Mouse (Mus musculus): ENCODE results near the gene Cmtm2a. TPM values are rescaled to one million over a fixed set of nuclear protein-coding genes. Genes with fewer than 3 reads are reported as not detected.
"Not testable (repeated sequence)": the region's sequence is repeated elsewhere in the genome, so short reads cannot be mapped to it uniquely, and the experiment has no call there.

Cmtm2a gene
- polyA plus RNA-seq, 1 experiment = 1,262 TPM

- TF ChIP-seq CTCF (IDR thresholded peaks at IDR 0.05; ENCODE audit: control insufficient read depth, insufficient read depth, insufficient replicate concordance, low read depth, low read length) = peak; percentile 39; the same call in 1 of the 2 replicates
- no peak for TF ChIP-seq POLR2A (IDR thresholded peaks at IDR 0.05; ENCODE audit: control insufficient read depth, low read depth, low read length)
- H3K27ac ChIP-seq (ENCODE audit: control insufficient read depth, insufficient read depth, low read depth, low read length) = no peak overlapping the region
- peaks cover 8% of the 10 kb centered on the region for H3K4me1 ChIP-seq (ENCODE audit: control insufficient read depth, insufficient read depth, low read length)
- H3K36me3 ChIP-seq (ENCODE audit: control insufficient read depth, insufficient read depth, low read length) = no peaks in the 10 kb centered on the region
- no peak overlapping the region for H3K4me3 ChIP-seq (ENCODE audit: control insufficient read depth, low read depth, low read length)
- H3K27me3 ChIP-seq (ENCODE audit: control insufficient read depth, insufficient read depth, low read length) = no peaks in the 10 kb centered on the region
Measured at GRCm38 (mm10) chr8:104313311-104313710, 20.3 kb upstream of the Cmtm2a start.

GRCm38 (mm10) chr8:104312023-104312422, 19.0 kb upstream of the Cmtm2a start:
- H3K4me1 ChIP-seq (ENCODE audit: control insufficient read depth, insufficient read depth, low read length); H3K27me3 ChIP-seq (ENCODE audit: control insufficient read depth, insufficient read depth, low read length); H3K27ac ChIP-seq (ENCODE audit: control insufficient read depth, insufficient read depth, low read depth, low read length); H3K36me3 ChIP-seq (ENCODE audit: control insufficient read depth, insufficient read depth, low read length); H3K4me3 ChIP-seq (ENCODE audit: control insufficient read depth, low read depth, low read length): not testable (repeated sequence)

GRCm38 (mm10) chr8:104309441-104310155, 16.6 kb upstream of the Cmtm2a start, which contains the start of the genes Gm45711 and Cmtm1:
Gm45711 (minus strand) TSS chr8:104310081.
Cmtm1 (minus strand) TSS chr8:104310145.
- not testable (repeated sequence) for H3K4me1 ChIP-seq (ENCODE audit: control insufficient read depth, insufficient read depth, low read length); H3K27me3 ChIP-seq (ENCODE audit: control insufficient read depth, insufficient read depth, low read length); H3K36me3 ChIP-seq (ENCODE audit: control insufficient read depth, insufficient read depth, low read length)
- Histone ChIP-seq H3K27ac (ENCODE audit: control insufficient read depth, insufficient read depth, low read depth, low read length) (peak within 1 kb of the TSS; percentile 45; the same call in 1 of the 2 replicates), H3K4me3 (ENCODE audit: control insufficient read depth, low read depth, low read length) (peak within 1 kb of the TSS; percentile 73)
- TF ChIP-seq POLR2A (IDR thresholded peaks at IDR 0.05; ENCODE audit: control insufficient read depth, low read depth, low read length) = peak; percentile 40; the same call in 1 of the 2 replicates

GRCm38 (mm10) chr8:104308341-104308740, 15.4 kb upstream of the Cmtm2a start:
- not testable (repeated sequence) for H3K27ac ChIP-seq (ENCODE audit: control insufficient read depth, insufficient read depth, low read depth, low read length); H3K4me1 ChIP-seq (ENCODE audit: control insufficient read depth, insufficient read depth, low read length); H3K36me3 ChIP-seq (ENCODE audit: control insufficient read depth, insufficient read depth, low read length); H3K27me3 ChIP-seq (ENCODE audit: control insufficient read depth, insufficient read depth, low read length); H3K4me3 ChIP-seq (ENCODE audit: control insufficient read depth, low read depth, low read length)

DNA sequence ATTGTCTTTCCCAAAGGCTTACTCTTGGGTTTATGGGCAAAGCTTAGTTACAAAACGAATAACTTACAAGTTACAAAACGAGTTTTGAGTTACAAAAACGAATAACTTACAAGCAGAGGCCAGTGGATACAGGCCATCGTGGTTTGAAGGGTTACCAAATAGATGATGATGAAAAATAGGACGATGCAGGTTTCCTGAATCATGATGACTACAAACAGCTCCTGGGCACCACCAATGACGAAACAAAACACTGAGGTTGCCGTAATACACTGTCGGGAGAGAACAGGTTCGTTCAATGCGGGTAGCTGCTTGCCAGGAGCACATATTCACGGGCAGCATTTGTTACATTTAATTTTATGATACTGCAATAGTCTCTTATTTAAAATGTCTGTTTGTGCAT, 12.0 kb upstream of the Cmtm2a start:
- no peaks in the 10 kb centered on the region for H3K27me3 ChIP-seq (ENCODE audit: control insufficient read depth, insufficient read depth, low read length)
- no peaks in the 10 kb centered on the region for H3K36me3 ChIP-seq (ENCODE audit: control insufficient read depth, insufficient read depth, low read length)
- H3K4me1 ChIP-seq (ENCODE audit: control insufficient read depth, insufficient read depth, low read length) = peaks cover 3% of the 10 kb centered on the region
- H3K27ac ChIP-seq (ENCODE audit: control insufficient read depth, insufficient read depth, low read depth, low read length) = no peak overlapping the region
- TF ChIP-seq CTCF (IDR thresholded peaks at IDR 0.05; ENCODE audit: control insufficient read depth, insufficient read depth, insufficient replicate concordance, low read depth, low read length) = no peak
- TF ChIP-seq POLR2A (IDR thresholded peaks at IDR 0.05; ENCODE audit: control insufficient read depth, low read depth, low read length) = no peak
- no peak overlapping the region for H3K4me3 ChIP-seq (ENCODE audit: control insufficient read depth, low read depth, low read length)

GRCm38 (mm10) chr8:104302536-104302935, 9.6 kb upstream of the Cmtm2a start:
- H3K27me3 ChIP-seq (ENCODE audit: control insufficient read depth, insufficient read depth, low read length); H3K36me3 ChIP-seq (ENCODE audit: control insufficient read depth, insufficient read depth, low read length); H3K4me1 ChIP-seq (ENCODE audit: control insufficient read depth, insufficient read depth, low read length); H3K4me3 ChIP-seq (ENCODE audit: control insufficient read depth, low read depth, low read length); H3K27ac ChIP-seq (ENCODE audit: control insufficient read depth, insufficient read depth, low read depth, low read length): not testable (repeated sequence)

DNA sequence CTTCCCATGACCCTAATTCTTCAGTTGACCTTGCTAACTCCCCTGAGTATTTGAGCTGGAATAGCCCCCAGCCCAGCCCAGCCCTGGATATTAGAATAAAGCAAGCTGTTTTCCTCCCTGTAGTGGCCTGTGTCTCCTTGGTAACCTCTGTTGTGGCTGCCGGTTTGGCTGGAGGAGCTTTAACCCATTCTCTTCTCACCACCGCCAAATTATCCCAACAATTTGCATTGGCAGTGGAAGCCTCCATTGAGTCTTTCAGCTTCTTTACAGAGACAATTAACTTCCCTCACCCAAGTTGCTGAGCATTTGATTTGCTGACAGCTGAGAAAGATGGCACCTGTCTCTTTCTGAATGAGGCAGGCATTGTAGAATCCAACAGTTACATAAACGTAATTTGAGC, 8.6 kb upstream of the Cmtm2a start:
- not testable (repeated sequence) for H3K27ac ChIP-seq (ENCODE audit: control insufficient read depth, insufficient read depth, low read depth, low read length); H3K4me3 ChIP-seq (ENCODE audit: control insufficient read depth, low read depth, low read length); H3K4me1 ChIP-seq (ENCODE audit: control insufficient read depth, insufficient read depth, low read length); H3K36me3 ChIP-seq (ENCODE audit: control insufficient read depth, insufficient read depth, low read length); H3K27me3 ChIP-seq (ENCODE audit: control insufficient read depth, insufficient read depth, low read length)

GRCm38 (mm10) chr8:104294396-104294795, 1.4 kb upstream of the Cmtm2a start:
- H3K4me1 ChIP-seq (ENCODE audit: control insufficient read depth, insufficient read depth, low read length) = peaks cover 7% of the 10 kb centered on the region
- H3K27me3 ChIP-seq (ENCODE audit: control insufficient read depth, insufficient read depth, low read length) = no peaks in the 10 kb centered on the region
- TF ChIP-seq CTCF (IDR thresholded peaks at IDR 0.05; ENCODE audit: control insufficient read depth, insufficient read depth, insufficient replicate concordance, low read depth, low read length) = no peak
- no peak for TF ChIP-seq POLR2A (IDR thresholded peaks at IDR 0.05; ENCODE audit: control insufficient read depth, low read depth, low read length)
- H3K27ac ChIP-seq (ENCODE audit: control insufficient read depth, insufficient read depth, low read depth, low read length) = no peak overlapping the region
- H3K36me3 ChIP-seq (ENCODE audit: control insufficient read depth, insufficient read depth, low read length) = no peaks in the 10 kb centered on the region; the same call in 1 of the 2 replicates
- H3K4me3 ChIP-seq (ENCODE audit: control insufficient read depth, low read depth, low read length) = no peak overlapping the region; the same call in 1 of the 2 replicates

Data from testis, adult 2 months (tissue).